8 mouse cellular contexts compared by ENCODE assay signal in the genomic region with DNA sequence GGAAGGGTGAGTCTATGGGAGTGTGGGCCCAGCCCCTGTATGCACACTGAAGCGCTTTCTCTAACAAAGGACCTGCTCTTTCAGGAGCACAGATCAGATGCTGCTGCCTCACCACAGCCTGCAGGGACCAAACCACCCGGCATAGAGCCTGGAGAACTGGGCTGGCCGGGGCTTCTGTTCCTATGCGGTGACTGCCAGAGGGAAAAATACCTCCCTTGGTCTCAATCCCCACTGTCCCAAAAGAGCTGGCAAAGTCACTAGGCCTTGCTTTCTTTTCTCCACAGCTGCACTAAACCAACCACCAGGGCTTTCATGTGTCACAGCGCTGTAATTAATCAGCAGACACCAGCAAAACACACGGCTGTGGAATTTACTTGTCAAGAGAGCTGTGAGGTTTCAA.
DNase-seq lines count a peak whose midpoint lies in the region; ATAC-seq and TF ChIP-seq lines count a peak whose summit lies in the region.

No protein-coding gene starts in this region.

- H3K27me3 ChIP-seq in embryonic facial prominence, embryonic 12.5 days: no peaks in the 10 kb centered on the region
- no peaks in the 10 kb centered on the region for H3K27me3 ChIP-seq in hindbrain, embryonic 11.5 days (ENCODE audit: control insufficient read depth, insufficient read depth, low read length)
- no peaks in the 10 kb centered on the region for H3K27me3 ChIP-seq in neural tube, embryonic 13.5 days

- intact Hi-C loops in left cerebral cortex, adult 2 months (cut with DNase I): loop anchor here (5.0 kb wide), 1 partner anchor 43 kb away; no protein-coding TSS in a partner anchor
- intact Hi-C loops in left cerebral cortex, postnatal 4 days (cut with DNase I): no loop called here

- H3K4me2 ChIP-seq in embryonic facial prominence, embryonic 12.5 days (replicated peaks): no peak overlapping the region
- H3K4me2 ChIP-seq in hindbrain, embryonic 11.5 days (replicated peaks; ENCODE audit: low read depth, low read length): no peak overlapping the region
- H3K4me2 ChIP-seq in neural tube, embryonic 13.5 days: no peak overlapping the region

- no peak overlapping the region for H3K9ac ChIP-seq in embryonic facial prominence, embryonic 12.5 days
- H3K9ac ChIP-seq in hindbrain, embryonic 11.5 days (ENCODE audit: low read depth, low read length): no peak overlapping the region
- H3K9ac ChIP-seq in neural tube, embryonic 13.5 days: no peak overlapping the region

- no peak for DNase-seq in left cerebral cortex, adult 2 months (ENCODE audit: extremely low spot score in 1 of 2, low spot score in 2 of 2)
- DNase-seq in left cerebral cortex, postnatal 4 days: no peak
- DNase-seq in hindbrain, embryonic 11.5 days (ENCODE audit: low spot score): peak; percentile 19
- DNase-seq in right cerebral cortex, adult 18-20 months: no peak
- no peak for DNase-seq in adipocyte (ENCODE audit: low spot score)
- no peak for DNase-seq in spleen, postnatal 10 days (ENCODE audit: low spot score in 2 of 2)

- WGBS in embryonic facial prominence, embryonic 12.5 days: 51% methylated on average over 6 of the region's 6 CpGs
- 48% methylated on average over 6 of the region's 6 CpGs for WGBS in hindbrain, embryonic 11.5 days
- 32% methylated on average over 6 of the region's 6 CpGs for WGBS in neural tube, embryonic 13.5 days

- no peak for ATAC-seq in embryonic facial prominence, embryonic 12.5 days (ENCODE audit: insufficient number of reproducible peaks, insufficient read depth, low FRiP score, low TSS enrichment)
- no peak for ATAC-seq in hindbrain, embryonic 11.5 days (ENCODE audit: low FRiP score)
- peak; percentile 68; the same call in 1 of the 2 replicates for ATAC-seq in neural tube, embryonic 13.5 days (ENCODE audit: low read depth)

- no peak overlapping the region for H3K4me3 ChIP-seq in left cerebral cortex, adult 2 months
- no peak overlapping the region for H3K4me3 ChIP-seq in embryonic facial prominence, embryonic 12.5 days
- no peak overlapping the region for H3K4me3 ChIP-seq in hindbrain, embryonic 11.5 days (ENCODE audit: low read depth, low read length)
- H3K4me3 ChIP-seq in neural tube, embryonic 13.5 days: no peak overlapping the region

- no peaks in the 10 kb centered on the region for H3K9me3 ChIP-seq in embryonic facial prominence, embryonic 12.5 days
- H3K9me3 ChIP-seq in hindbrain, embryonic 11.5 days (ENCODE audit: control insufficient read depth, low read length): no peaks in the 10 kb centered on the region
- H3K9me3 ChIP-seq in neural tube, embryonic 13.5 days: no peaks in the 10 kb centered on the region

- H3K27ac ChIP-seq in left cerebral cortex, adult 2 months: peak overlapping the region; percentile 55; the same call in 1 of the 2 replicates
- peak overlapping the region; percentile 75 for H3K27ac ChIP-seq in embryonic facial prominence, embryonic 12.5 days
- H3K27ac ChIP-seq in hindbrain, embryonic 11.5 days (ENCODE audit: low read depth, low read length): peak overlapping the region; percentile 17; the same call in 1 of the 2 replicates
- H3K27ac ChIP-seq in neural tube, embryonic 13.5 days (replicated peaks): peak overlapping the region; percentile 77

- H3K36me3 ChIP-seq in embryonic facial prominence, embryonic 12.5 days: no peaks in the 10 kb centered on the region
- H3K36me3 ChIP-seq in hindbrain, embryonic 11.5 days (ENCODE audit: control insufficient read depth, insufficient read depth, low read length): no peaks in the 10 kb centered on the region
- H3K36me3 ChIP-seq in neural tube, embryonic 13.5 days: no peaks in the 10 kb centered on the region

- H3K4me1 ChIP-seq in embryonic facial prominence, embryonic 12.5 days: peaks cover 13% of the 10 kb centered on the region
- H3K4me1 ChIP-seq in hindbrain, embryonic 11.5 days (replicated peaks; ENCODE audit: control insufficient read depth, insufficient read depth, low read length): no peaks in the 10 kb centered on the region
- H3K4me1 ChIP-seq in neural tube, embryonic 13.5 days (replicated peaks): peaks cover 28% of the 10 kb centered on the region

- no peak; the same call in 1 of the 2 replicates for TF ChIP-seq CTCF in left cerebral cortex, adult 2 months (IDR thresholded peaks at IDR 0.05)

Comparison
In these comparisons a context has a peak if more than half of its experiments do, and no peak if none do; other contexts are left out.
1. H3K27ac ChIP-seq: peak in every context shown above with its lines; median percentile 77 in neural tube, embryonic 13.5 days; 75 in embryonic facial prominence, embryonic 12.5 days; 55 in left cerebral cortex, adult 2 months; 17 in hindbrain, embryonic 11.5 days.